Mouse (Mus musculus): ENCODE measurements at regions not wholly inside any gene's neighbourhood (a gene's known extent, or its start where the extent isn't known, plus 50 kb on each side); places are given as distances from the start of the nearest gene placed in this dataset.

DNA sequence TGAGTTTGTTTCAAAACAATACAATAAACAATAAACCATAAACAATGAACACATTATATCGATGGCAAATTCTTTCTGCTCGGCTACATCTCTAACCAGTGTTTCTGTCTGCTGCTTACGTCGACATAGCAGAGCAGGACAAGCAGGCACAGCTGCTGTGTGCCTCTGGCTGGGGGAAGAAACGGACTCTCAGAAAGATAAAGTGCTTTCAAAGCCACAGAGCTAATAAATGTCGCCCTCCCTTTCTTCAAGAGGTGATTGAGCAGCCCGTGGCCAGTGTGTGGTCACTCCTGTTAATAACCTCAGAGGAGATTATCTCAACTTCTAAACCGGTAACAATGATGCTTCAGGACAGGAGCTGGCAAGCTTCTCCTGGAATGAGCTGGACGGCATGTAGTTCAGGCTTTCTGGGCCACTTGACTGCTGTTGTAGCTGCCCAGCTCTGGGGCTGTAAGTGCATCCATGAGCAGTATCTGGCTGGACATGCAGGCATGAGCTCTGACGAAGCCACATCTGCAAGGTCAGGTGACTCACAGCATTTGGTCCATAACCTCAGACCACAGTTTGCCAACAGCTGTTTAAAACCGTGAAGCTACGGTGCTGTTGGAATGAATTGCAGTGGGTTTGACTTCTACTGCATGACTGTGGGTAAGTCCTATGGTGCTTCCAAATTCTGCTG is 55.6 kb downstream of the Evx1 start:
- no peak for DNase-seq

DNA sequence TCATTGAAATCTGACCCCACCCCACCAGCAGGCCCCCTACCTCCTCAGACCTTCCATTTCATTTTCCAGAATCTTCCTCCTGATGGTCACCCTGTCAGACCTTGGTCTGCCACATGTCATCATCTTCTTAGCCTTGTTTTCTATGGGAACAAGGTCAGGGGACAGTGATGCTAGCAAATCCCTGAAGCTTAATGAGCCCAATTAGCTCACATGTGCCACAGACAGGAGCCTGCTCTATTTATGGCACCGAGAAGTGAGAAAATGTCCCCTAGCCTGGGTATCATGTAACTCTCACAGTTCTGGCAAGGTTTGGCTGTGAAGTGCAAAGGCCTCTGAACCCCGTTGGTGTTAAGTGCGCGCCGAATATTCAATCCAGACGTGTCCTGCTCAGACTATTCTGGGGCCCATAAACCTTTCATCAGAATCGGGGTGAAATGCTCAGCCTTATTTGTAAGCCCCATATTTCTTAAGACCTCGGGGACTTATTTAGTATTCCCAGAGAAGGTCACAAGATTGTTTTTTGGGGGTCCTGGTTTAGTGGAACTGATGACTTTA is 57.6 kb downstream of the Evx1 start:
- DNase-seq = no peak

DNA sequence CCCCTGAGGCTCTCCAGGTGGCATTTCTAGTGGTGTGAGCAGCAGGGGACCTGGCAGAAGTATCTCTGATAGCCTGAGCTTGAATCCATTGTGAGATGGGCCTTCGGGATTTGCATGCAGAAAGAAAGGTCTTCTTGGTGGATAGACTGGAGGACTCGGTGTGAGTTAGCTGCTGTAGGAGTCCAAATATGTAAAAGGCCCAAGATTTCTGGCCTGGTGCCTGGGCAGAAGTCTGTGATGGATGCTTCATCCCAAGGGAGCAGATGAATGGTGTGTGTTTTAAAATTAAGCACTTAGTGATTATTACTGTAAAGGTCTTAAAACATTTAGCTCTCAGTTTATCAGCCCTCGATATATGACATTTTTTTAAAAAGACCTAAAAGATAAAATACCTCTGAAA is 65.8 kb downstream of the Evx1 start:
- DNase-seq = no peak

DNA sequence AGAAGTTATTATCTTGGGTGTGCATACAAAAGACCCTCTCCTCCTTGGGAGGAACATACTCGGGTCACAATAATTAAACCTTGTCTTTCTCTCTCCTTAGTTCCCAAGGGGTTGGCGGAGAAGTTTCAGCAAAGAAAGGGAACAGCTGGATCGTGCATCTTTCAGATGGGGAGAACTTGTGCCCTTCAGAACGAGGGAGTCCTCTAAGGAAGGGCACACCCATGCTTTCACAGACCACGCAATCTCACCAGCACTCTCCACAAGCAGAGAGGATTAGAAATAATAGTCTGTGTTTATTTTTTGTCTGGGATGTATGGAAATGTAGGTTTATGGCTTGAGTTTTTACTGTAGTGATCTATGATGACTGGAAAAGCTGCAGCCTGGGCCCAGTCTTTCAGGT is 66.3 kb downstream of the Evx1 start:
- no peak for DNase-seq

DNA sequence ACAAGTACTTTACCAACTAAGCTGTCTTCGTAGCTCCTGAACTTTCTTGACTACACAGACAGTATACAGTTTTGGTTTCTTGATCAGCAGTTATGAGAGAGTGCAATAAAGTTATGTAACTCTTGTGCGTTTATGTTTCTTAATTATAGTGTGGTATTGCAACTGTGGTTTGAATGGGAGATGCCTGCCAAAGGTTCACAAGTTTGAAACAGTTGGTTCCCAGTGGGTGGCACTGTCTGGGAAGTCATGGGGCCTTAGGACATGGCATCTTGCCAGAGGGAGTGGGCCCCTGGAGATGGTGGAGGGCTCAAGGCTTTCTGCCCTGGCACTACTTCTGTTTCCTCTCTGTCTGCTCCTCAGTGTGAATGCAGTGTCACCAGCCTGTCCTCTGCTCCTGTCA is 71.7 kb downstream of the Evx1 start:
- no peak for DNase-seq

DNA sequence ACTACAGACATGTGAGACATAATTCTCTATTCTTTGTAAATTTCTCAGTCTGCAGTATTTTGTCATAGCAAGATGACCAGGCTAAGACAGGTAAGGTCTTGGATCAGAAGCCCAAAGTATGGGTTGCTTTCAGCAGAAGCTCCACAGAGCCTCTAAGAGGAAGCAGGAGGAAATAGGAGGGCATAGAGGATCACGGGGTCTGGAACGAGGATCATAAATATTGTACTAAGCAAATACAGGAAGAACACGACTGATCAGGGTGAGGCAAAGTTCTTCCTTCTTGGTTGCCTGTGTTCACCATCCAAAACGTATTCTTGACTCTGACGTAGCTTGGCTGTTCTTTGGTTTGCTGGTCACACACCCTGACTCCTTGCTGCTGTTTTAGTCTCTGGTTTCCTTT is 88.1 kb downstream of the Evx1 start:
- no peak for DNase-seq

DNA sequence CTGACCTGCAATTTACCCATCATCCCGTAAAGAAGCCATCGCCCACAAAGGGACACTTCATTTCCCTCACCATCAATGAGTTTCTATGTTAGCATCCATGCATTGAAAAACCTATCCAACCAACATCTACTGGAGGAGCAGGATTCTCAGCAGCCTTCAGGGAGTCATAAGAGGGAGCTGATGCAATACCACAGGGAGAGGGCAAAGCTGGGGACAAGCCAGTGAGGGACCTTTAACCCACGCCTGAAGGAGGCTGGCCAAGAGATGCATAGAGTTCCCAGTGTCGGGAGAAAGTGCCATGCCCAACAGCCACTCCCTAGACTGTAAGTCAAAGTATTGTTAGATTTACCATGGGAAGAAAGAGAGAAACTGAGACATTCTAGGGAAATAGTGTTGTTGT is 96.7 kb downstream of the Evx1 start:
- no peak for DNase-seq

DNA sequence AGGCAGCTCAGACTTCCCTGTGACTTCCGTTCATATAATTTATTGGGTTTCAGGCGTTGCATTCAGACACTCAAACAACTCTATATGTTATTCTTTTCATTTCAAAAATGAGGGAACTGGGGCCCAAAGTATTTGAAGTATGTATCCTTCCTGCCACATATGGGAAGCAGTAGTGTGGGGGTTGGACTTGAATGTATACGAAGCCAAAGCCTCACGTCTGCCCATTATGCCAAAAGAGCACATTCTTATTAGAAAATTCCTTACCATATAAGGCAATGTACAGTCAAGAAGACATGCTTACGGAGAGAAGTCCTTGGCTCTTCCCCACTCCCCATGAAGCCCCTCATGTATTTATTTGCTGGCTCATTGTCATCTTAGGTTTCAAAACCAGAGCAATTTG is 97.4 kb downstream of the Evx1 start:
- DNase-seq = no peak

DNA sequence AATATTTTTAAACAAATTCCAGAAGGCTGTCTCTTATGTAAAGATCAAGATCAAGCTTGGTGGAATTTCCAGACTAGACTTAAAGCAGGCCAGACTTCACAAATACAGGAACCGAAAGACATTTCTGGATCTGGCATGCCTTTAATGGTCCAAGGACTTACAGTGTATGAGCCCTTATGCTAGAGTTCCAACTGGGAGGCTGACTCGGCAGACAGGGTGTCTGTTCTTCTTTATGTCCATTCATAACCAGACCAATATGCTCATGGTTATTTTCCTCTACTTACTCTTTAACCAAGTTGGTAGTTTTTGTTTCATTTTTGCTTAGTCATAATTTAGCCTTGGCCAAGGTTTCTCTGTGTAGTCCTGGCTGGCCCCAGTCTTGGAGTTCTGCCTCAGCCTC is 98.0 kb downstream of the Evx1 start:
- no peak for DNase-seq

DNA sequence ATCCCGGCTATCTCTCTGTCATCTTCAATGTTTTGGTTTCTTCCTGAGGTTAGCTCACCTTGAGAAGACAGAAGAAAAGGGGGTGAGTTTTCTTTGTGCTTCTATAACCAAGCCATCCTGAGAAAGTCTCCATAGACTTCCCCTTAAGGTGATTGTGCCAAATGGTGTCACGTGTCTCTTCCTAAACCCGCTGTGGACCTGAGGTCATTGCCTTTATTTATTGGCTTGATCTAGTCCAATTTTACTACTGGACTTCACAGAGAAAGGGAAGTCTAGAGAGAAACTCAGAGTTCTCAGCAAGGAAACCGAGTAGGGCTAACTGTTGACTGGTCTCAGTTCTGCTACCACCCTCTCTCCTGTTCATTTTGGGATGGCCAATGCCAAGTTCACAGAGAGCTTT is 100.3 kb downstream of the Evx1 start:
- DNase-seq = no peak

DNA sequence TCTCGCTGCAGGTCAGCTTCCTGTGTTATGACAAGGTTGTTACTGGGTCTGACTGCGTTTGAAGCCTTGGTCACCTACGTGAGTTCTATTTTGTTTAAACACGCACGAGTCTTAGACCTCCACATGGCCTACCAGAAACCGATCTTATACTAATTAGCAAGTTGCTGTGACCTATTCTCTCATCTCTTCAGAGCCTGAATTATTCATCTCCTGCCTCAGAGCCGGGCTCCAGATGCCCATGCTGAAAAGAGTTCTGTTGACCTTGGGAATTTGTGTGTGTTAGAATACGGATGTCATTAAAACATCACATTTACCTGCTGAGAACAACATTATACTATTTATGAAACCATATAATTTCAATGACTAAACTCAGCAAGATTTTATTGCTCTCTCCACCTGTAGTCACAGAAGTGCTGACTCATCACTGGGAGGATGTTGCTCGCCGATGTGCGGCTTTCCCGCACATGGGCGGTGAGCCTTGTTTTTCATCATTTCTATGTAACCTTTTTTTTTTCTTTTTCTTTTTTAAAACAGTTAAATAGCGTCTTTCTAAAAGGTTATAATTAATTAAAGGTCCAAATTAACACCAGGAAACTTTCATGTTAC is 102.1 kb downstream of the Evx1 start:
- DNase-seq = no peak

DNA sequence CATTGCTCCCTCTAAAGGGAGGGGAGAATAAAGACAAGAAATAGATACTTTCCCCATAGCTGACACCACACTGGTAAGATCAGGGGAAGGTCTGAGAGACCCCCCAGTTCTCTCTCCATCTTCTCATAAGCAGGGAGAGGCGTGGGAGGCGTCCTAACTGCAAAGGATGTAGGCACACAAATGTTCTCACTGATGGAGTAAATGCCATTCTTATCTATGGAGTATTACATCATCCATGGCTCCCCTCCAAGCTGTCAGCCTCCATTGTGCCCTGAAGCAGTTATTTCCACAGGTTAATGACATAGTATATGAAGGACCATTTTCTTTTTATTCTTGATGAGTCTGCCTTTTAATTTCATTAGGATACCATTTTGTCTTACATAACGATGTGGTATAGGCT is 103.2 kb downstream of the Evx1 start:
- no peak for DNase-seq

DNA sequence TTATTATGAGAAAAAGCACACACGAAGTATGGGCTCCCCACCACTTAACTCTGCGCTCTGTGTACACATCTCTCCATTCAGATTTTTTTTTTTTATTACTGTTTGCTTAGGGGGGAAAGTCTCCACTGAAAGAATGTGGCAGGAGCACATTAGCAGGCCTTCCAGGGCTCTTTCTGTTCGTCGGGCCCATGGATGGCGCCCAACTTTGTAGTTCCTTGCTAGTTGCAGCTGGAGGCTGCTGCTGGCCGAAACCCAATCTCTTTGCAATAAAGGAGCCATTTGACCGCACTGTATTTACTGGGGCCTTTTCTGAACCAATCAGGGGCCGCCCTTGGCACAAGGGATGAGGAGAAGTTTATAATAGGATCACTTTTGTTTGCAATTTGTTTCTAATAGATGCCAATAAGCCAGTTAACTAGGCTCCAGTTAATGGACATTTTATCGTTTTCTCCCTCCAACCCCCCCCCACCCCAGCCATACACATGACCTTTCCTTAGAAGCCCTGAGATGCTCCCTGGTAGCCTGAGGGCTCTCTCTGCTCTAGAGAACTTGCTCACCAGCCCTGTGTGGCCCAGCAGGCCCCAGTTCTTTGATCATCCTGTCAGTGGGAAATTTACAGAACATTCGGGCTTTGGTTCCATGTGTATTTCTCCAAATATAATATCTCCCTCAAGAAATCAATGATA is 104.3 kb downstream of the Evx1 start:
- DNase-seq = peak in 1 of 2 experiments; percentile 16

DNA sequence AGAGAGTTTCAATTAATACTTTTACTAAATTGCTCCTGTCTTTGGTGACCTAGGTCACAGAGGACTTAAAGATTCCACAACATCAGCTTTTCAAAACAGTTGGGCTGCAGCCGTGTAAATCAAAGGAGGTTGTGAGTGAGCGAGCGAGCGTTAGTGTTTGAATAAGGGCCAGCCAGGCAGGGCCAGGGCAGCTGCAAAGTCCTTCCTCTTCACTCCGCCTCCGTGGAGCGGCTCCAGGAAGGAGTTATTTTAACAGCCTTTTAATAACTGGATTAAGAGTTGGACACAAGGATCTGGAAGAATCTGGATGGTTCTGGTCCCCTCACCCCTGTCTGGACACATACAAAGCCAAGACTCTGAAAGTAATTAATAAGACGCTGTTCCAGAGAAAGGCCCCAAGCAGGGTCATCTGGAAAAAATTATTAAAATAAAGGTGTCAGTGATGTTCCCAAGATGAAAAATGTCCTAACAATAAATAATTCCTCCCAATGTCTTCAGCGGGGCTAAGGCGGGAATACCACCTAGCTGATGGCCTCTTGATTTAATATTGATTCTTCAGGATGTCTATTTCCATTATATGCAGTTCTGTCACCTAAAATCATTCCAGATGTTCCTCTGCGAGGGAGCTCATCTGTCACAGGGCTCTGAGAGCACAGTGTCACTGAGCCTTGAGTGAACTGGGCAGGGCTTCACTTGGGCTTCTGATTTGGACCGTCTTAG is 105.3 kb downstream of the Evx1 start:
- peak; percentile 41 to 61 for DNase-seq

DNA sequence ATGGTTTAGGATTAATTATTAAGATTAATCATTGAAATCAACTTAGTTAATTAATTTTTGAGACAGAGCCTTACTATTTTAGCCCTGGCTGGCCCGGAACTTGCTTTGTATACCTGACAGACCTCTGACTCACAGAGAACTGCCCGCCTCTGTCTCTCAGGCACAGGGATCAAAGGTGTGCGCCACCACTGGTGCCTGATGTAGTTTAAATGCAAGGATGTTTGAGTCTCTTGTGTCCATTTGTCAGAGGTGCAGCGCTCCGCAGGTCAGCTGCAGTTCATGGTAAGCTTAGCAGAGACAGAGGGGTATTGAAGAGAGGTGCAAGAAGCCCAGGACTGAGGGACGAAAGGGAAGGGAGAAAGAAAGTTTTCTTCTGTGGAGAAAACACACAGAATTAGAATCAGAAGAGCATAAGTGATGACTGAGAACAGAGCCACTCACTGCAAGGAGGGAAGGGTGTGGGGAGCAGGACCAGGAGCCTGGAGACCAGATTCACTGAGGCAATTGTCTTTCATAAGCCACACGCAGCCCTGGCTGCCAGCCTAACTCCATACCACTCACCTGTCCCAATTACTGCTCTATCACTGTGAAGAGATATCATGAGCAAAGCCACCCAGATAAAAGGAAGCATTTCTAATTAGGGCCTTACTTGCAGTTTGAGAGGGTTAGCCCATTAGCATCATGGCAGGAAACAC is 107.1 kb downstream of the Evx1 start:
- no peak for DNase-seq

DNA sequence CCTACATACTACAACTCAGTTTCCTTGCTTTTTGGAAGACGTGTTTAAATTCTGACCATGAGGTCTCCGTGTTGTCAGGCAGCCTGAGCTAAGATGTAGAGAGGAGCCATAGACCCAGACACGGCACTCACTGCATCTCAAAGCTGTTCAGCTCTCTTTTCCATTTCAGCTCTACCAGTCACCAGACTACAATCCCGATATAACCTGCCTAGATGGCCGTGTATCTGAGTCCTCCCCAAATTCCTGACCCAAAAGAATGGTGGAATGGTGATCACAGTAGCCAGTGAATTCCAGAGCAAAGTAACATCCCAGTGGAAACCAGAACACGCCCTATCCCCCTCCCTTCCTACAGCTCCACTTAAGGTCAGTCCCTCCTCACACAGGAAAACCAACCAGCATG is 108.5 kb downstream of the Evx1 start:
- DNase-seq = no peak

DNA sequence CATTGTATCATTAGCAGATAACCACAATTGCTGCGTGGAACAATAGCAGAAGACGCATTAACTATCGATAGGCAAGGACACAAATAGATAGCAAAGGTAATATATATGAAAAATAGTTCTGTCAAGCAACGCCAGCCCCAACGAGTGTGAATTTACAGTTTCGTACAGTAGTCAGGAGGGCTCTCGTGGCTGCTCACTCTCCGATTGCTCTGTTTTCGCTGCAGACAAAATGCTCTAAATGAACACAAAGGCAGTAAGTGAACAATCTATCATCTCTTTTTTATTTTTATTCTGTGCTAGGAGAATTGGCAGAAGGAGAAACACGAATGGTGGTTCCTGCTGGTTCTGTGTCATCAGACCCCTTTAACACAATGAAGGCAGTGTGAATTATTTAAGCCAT is 109.4 kb downstream of the Evx1 start:
- no peak for DNase-seq

DNA sequence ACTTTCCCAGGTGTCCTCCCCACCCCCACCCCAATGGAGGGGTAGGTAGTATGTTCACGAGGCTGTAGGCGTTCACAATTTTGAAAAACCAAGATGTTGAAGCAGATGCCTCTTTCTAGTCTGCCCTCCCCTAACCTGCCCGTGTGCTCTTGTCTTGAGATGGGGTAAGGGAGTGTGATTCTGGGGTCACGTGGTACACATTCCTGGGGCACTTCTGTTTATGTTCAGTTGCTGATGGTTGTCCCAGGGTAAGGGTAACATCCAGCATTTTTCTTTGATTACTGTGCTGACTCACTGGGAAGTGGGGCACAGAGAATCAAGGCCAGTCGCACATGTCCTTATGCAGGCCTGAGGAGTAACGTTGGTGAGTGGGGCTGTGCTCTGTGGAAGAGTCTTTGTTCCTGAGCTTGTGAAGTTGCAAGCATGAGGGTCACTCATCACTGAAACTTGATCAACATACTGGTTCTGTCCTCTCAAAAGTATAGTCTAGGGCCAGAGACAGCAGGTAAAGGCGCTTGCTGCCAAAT is 110.3 kb downstream of the Evx1 start:
- DNase-seq = no peak

DNA sequence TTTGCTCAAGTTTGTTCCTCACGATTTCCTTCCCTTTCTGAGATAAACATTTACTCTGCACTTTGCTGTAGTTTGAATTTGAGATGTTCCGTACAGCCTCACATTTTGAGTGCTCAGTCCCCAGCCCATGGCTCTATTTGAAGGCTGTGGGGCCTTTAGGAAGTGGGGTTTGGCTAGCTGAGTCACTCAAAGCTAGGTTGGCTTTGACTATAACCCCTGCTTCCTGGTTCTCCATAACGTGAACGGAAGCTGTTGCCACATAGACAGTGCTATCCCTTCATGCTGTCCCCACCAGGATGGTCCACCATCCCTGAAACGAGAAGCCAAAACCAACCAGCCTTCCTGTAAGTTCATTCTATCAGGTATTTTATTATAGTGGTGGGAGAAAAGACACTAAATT is 111.1 kb downstream of the Evx1 start:
- DNase-seq = no peak

DNA sequence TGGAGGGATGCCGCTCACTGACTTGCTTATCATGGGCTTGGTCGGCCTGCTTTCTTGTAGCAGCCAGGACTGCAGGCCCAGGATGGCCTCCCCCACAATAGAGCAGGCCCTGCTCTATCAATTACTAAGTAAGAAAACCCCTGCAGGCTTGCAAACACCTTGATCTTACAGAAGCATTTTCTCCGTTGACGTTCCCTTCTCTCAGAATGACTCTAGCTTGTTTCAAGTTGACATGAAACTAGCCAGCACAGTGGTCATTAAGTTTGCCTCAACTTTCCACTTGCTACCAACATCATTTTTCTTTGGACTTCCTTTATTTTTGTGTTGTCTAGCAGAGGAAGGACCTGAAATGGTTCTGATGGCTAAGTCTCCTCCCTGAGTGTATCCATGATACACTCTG is 111.8 kb downstream of the Evx1 start:
- no peak for DNase-seq

DNA sequence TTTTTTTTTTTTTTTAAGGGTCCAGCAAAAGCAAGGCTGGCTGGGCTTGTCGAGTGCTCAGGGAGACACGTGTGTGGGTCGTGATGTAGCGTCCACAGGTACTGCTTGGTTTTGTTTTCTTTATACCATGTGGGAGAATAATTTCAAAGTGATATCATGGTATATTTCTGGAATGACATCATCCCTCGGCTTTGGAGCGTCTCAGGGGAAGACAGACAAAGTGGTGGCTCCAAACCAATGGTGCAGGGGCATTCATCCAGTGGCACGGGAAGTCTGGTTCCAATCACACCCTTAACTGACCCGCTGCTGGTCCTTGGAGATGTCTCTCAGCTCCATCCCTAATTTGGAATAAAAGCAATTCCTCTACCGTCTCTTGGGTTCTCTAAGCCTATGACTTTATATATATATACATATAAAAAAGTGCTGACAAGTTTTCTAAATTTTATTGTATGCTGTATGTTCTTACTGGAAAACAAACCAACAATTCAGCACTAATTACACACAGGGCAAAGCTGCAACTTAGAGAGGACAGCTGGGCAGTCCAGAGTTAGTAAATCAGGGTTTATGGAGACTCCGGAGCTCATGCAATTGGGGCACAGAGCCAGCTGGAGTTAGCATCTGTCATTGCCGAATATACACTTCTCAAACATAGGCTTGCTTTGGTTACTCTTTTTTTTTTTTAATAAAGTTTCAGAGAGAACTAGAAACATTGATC is 115.3 kb downstream of the Evx1 start:
- DNase-seq = no peak

DNA sequence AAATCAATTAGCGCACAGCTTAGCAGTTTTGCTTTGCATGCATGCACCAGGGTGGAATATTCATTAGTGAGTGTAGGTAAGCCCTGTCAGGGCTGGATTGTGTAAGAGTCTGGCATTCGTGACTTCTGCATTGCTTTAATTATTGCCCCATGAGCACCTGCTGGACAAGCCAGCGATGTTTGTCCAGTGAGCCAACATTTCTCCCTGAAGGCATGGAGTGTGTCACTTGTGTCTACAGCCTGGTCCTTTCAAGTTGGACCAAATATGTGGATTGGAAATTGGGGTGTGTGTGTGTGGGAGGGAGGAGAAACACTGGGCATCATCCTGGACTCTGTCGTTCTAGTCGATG is 115.9 kb downstream of the Evx1 start:
- no peak for DNase-seq
